Mouse (Mus musculus) gastrocnemius, postnatal 4 days (tissue): Measurements from ENCODE around the gene Pgc. TPM values are rescaled to one million over a fixed set of nuclear protein-coding genes. Genes with fewer than 3 reads are reported as not detected.

Experiments used
- DNase-seq, 2 experiments: peaks; one replicate each; pipeline ENCODE4 v3.0.0; 2021 to 2022; ENCODE audit warnings: low spot score in 2 of 2, mixed read lengths in 2 of 2
- total RNA-seq, 2 experiments: library from RNA; stranded (reverse); gene quantifications; 2 replicates each; pipeline ENCODE4 v1.2.3; 2021

The Pgc gene
- total RNA-seq, 2 experiments from 2014 or later = not detected

DNA sequence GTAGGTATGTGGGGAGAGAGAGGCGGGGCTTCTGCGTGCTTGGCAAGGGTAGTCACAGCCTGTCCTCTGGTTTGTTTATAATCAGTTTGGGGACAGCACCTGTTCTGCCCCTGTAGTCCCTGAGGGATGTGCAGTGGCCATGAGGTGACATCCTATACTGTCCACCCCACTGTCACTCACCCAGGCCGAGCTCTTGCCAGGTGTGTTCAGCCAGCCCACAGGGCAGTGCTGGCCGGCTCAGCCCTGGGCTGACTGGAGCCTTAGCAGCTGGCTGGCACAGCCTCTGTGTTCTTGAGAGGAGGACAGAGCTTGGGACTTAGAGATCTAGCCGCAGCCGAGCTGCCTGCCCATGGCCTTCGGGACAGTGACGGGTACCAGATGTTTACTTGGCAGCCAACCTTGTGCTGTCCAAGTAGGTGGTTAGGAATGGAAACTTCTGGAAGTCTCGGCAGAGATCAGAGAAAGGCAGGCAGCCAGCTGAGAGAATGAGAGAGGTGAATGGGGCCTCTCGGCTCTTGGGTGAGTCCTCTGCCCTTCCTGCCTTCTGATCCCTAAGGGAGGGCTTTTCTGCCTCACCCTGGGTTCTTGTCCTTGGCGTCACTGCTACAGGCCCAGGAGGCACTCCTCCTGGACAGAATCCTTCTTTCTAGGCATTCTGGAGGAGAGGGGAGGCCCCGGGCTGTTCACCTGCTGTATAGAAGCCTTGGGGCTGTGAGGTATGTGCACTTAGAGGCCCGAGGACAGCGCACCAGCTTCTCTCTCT is 22.3 kb downstream of the Pgc start:
- DNase-seq = no peak

DNA sequence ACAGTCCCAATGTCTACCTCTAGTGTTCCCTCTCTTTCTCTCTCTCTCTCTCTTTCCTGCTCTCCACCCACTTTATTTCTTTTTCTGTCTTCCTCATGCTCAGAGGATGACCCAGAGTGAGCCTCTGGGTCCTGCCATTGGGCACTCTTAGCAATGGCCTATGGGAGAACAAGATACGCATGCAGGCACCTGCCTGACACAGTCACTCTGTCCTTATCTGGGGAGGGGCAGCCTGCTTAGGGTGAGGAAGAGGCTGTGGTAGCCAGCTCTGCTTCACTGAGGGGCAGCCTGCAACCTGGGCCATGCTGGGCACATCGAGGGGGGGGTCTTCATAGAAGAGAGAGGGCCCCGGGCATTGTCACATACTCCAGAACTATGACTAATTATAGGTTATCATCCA is 23.0 kb downstream of the Pgc start:
- no peak for DNase-seq

DNA sequence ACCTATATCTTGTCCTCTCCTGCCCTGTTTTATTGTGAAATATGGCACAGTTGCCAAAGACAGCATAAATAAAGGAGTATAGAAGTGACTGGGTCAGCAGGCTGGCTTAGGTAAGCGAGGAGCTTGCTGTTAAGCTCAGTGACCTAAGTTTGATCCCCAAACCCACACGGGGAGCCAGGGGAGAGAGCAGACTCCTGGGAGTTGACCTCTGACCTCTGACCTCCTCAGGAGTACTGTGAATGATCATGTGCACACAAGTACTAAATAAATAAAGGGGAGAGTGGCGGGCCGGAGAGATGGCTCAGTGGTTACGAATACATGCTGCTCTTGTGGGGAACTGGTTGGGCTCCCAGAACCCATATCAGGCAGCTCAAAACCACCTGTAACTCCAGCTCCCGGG is 23.5 kb downstream of the Pgc start:
- no peak for DNase-seq

DNA sequence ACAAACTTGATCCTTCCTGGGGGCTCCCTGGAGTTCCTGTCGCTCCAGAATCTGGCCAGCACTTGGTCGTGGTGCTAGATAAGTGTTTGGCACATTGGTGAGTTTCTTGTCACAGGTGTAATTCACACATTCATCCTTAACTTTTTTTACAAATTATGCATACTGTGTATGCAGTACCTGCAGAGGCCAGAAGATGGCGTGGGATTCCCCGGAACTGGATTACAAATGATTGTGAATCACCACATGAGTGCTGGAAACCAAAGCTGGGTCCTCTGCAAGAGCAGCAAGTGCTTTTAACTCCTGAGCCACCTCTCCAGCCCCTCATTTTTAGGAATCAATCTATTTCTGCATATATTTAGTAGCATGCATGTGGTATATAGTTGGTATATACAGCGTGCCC is 25.2 kb downstream of the Pgc start:
- DNase-seq = no peak

DNA sequence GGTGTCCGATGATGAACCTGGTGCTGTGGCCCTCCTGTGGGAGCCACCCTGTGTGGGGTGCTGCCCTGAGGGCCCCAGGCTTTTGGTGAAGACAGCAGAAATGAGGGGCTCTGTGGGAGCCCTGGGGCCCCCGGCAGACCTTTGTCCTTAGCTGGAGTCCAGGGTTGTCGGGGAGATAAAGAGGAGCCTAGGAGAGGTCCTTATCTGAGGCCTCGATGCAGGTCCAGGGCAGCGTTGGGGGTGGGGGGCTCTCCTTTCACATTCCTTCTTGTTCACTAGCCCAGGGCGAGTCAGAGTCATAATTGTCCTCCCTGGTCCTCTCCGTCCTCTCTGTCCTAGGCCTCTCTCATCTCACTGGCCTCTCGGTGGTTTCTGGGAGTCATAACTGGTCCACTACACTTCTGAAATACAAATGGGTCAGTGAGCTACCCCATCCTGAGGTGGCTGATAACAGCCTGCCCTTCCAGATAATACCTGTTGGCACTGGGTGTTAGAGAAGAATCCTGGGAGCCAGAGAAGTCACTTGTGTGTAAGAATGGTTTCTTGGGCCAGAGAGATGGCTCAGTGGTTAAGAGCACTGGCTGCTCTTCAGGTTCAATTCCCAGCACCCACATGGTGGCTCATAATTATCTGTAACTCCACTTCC is 26.6 kb downstream of the Pgc start:
- no peak for DNase-seq

DNA sequence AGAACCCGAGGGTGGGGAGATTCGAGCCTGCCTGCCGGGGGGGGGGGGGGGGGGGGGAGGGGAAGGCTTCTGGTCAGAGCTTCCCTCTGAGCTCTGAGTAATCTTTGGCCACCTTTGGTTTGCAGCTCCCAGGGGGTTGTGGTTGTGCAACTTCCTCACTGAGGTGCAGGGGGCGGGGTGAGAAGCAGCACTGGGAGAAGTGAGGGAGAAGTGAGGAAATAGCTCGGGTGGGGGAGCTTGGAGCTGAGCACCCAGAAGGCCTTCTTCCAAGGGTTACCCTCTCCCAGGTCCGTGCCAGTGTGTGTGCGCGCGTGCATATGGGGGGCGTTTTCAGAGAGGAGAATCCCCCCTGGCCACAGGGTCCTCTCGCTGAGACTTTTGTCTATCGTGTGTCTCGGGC is 27.6 kb downstream of the Pgc start:
- DNase-seq = no peak

DNA sequence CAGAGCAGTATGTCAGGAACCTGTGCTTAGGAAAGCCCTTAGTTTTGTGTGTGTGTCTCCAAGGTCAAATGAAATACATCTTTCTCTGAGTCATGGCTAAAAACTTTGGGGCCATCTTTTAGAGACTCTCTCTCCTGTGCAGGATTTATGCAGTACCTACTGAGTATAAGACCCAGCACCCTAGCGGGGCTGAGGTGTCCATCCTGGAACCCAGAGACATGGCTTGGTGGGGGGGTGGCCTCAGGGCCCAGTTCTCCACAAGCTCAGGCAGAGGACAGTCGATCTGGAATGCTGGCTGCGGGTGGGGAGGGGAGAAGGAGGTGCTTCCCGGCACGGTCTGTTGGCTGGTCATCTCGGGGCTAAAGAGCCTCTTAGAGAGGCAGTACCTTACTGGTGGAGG is 29.7 kb downstream of the Pgc start:
- DNase-seq = no peak

DNA sequence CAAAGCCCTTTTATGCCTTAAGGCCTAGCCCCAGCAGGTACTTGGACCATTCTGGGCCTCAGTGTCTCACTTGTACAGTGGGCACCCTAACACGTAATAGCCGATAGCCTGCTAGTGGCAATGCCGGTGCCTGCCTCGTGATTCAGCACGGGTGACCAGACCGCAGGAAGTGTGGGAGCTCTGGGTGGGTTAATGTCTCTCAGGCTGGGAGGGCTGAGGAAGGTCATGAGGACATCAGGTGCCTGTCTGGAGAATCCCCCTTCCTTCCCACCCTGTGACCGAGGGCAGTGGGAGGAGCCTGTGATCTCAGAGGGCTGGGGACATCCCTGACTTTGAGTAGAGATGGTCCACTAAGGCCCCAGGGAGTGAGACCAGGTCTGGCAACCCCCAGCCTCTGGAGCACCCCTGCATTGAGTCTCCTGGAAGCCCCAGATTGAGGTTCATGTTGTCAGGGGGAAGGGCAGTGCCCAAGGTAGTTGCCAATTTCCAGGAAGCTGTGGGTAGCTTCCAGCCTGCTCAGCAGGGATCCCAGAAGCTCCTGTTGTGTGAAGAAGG is 30.5 kb downstream of the Pgc start:
- no peak for DNase-seq

DNA sequence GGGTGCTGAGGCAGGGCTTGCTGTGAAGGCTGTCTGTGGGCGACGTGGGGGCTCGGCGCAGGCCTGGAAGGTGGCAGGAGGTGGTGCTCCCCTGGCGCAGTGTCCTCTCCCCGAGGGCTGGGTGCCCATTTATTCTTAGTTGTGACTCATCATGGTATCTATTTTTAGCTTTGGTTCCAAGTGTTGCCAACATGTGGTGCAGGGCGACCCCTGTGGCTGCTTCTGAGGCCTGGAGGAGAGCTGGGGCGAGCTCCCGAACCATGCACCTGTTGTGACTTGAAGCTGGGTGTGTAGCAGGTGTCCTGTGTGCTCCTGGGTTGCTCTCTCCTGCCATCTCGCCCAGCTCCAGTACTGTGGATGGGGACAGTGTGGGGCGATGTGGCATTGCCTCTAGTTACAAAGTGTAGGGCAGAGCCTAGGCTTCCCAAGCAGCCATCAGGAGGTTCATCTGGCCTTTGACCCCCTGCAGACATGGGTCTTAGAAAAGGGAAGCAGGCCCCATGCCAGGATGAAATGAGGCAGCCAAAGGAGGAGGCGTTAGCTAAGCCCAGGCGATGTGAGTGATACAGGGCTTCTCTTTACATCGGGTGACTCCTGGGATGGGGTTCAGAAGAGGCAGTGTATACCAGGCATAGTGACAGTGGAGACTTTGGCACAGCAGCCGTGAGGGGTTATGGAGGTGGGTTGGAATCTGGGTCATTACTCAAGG is 33.2 kb downstream of the Pgc start:
- DNase-seq = peak in 1 of 2 experiments; percentile 48

DNA sequence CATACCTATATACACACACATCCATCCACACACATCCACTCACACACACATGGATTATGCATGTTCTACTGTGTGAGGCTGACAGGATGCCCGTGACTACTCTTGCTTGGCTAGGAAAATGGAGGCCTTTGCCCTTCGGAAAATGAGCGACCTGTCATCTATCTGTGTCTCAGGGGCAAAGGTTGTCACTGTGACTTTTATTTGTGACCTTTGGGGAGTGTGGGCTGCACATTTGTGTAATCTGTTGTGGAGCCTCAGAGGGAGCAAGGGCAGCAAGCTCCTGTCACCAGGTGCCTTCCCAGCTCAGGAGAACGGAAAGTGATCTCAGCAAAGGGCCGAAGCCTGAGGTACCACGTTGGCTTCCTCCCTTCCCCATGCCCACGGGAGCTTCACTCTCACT is 35.4 kb downstream of the Pgc start:
- DNase-seq = no peak

DNA sequence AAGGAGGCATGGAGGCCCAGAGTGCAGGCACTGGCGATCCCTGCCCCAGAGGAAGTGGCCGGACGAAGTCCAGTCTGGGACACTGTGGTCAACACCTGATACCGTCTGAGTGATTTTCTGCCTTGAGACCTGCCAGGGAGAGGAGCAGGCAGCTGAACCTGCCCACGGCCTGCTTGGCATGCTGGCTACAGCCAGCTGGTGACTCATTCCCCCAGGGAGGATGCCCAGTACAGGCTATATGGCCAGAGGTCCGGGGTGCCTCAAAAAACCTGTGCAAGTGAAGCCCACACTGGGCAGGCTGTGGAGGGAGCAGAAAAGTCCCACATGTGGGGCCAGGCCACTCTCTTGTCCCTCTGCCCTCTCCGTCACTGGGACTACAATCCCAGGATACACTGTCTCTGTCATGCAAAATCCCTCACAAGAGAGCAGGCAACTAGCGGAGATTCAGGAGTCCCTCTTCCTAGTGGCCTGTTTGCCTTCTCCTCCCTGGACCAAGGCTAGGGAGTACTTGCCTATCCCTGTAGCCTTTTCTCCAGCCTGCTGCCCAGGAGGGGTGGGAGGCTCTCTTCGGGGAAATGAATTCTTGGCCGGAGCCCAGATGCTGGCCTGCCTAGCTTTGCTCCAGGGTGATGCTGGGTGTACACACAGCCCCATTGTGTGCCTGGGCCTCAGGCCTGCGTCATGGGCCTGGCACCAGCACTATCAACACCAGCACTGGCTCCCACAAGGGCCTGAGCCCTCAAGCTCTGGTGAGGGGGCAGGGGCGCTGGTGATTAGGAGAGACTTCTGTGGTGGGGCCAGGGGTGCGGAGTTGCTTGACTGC is 36.1 kb downstream of the Pgc start:
- DNase-seq = peak in 1 of 2 experiments; percentile 45

DNA sequence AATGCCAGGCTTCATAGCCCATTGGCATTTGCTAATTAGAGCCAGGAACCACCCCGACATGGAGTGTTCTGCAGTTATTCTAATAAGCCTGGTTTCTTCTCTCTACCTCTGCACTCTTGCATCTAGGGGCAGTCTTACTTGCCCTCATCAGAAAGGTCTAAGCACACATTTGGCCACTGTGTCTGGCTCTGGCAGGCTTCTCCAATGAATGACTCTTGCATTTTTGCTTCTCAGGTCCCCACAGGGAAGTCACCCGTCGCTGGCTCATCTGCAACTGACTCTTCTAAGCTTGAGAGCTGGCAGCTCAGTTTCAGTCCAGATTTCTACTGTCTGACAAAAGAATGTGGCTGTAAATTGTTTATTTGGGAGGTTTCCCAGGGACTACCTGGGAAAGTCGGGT is 39.3 kb downstream of the Pgc start:
- no peak for DNase-seq

DNA sequence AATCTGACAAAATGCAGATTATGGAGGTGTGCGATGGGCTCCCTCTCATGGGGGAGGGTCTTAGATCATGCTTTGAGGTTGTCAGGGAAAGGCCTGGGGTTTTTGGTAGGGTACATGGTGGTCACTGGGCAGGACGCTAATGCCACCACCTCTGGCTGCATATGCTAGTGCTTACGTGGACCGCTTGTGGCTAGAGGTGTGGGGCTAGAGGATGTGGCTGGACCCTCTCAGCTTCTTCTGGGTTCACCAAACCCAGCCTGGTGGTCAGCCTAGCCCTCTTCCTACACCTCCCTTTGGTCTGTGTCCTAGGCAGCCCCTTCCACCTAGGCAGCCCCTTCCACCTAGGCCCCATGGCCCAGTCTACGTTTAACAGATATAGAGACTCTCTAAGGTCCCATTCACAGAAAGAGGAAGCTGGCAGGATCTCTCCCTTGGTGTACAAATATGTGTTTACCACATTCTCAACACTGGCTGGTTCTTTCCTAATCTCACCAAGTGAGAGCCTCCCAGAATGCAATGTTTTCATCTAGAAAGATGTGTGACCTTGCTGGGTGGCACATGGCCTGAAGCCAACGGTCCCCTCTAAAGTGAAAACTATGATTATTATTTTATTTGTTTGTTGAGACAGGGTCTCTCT is 39.9 kb downstream of the Pgc start:
- no peak for DNase-seq

DNA sequence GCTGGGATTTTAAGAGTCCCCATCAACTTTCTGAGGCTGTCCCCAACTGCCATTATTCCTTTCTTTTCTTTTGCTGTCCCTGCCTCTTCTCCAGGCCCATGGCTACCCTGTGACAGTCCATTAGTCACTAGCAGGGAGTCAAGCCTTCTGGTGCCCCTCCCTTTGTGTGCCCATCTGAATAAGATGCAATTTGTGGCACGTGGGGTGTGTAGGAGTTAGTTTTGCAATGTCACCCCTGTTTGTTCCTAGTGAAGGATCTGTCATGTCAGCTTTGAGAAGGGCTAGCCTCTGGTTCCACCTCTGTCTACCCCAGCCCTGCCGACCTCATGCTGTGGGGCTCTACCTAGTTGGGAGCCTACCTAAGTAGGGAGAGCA is 40.4 kb downstream of the Pgc start:
- DNase-seq = no peak

DNA sequence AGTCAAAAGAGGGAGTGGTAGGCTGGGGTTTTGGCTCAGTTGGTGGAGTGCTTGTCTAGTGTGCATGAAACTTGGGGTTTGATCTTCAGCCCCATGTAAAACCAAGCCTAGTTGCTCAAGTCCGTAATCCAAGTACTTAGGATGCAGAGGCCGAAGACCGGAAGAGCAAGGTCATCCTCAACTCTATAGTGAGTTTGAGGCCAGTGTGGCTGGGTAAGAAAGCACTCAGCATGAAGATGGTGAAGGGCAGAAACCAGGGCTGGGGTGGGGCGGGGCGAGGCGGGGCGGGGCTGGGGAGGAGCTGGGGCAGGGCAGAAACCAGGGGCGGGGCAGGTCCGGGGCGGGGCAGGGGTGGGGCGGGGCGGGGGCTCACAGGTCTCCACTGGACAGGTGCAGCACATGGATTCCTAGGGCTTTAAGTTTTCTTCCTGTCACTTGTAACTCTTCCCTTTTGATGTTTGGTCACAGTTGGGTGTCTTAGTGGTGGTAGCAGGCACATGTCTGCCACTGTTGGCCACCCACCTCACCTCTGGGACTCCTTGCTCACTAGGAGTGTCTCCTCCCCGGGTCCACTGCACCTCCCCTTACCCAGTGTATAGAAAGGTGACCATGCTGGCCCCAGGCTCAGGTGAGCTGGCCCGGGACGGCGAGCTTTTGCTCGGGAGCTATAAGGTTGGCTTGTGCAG is 41.0 kb downstream of the Pgc start:
- no peak for DNase-seq

DNA sequence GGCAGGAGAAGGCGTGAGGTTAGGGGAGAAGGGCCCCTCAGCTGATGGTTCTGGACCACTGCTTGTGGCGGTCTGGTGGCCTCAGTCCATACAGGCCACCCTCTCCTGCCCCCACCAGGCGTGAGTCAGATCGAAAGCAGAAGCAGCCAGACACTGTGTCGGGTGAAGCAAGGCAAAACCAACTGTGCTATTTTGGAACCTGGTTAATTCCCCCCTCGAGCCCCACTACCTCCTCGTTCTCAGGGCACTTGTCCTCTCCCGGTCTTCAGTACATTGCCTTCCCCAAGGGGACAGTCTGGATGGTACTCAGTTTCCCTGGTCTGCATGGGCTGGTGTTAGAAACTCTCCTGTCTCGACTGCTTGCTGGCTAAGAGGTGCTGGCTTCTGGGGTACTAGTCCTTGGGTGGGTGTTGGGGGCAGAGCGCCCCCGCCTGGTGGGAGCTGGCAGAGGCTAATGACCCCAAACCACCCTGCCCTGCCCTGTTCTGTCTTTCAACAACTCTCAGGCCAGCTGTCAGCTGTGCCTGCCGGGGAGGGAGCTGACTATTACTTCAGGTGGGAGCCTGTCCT is 42.1 kb downstream of the Pgc start:
- no peak for DNase-seq

DNA sequence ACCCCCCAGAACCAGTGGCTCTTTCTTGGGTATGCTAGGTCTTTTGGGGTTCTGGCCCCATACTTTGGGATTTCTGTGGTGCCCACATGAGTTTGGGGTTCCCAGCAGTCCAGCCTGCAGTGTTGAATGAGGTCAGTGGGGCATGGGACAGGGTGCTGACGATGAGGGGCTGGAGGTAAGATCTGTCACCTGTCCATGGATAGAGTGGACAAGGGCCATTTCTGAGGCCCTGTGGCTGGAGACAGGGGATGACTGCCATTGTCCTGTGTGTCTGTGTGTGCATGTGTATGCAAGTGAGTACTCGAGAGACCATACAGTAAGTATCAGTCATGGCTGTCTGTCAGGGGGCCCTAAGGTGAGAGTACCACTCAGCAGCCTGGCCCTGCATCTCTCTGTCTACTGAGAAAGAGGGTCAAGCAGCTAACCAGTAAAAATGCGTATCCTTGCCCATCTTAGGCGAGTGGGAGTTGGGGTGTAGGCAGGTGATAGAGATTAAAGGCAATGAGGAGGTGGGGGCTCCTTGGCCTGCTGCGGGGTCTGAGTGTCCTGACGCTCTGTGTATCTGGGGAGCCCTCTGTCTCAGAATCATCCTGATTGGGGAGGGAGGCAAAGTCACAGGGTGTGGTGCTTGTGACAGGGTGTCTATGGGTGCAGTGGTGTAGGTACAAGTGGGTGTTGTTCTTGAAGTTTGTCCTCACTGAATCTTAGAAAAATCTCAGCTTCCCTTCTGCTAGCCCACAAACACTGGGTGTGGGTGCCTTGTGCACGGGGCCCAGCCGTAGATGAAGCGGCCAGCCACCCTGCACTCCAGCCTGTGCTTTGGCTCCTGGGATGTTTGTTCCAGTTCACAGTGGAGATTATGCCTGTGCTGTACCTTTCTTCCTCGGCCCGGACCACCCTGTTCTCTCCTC is 43.0 kb downstream of the Pgc start:
- DNase-seq = no peak

DNA sequence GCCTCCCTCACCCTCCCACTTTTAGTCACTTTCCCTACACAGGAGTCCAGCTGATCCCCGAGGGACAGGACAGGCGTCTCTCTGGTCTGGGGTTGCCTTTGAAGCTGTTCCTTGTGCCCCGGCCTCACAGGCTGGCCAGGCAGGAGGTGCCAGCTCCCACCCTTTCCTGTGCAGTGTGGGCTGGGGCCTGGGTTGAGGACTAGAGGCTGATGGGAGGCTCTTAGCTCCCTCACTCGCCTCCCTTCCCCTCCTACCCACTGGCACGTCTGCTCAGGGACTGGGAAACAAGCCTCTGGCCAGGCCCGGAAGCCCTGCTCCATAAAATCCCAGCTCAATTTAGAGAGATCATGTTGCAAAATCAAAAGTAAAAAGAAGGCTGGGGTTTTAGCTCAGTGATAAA is 47.0 kb downstream of the Pgc start:
- DNase-seq = no peak

DNA sequence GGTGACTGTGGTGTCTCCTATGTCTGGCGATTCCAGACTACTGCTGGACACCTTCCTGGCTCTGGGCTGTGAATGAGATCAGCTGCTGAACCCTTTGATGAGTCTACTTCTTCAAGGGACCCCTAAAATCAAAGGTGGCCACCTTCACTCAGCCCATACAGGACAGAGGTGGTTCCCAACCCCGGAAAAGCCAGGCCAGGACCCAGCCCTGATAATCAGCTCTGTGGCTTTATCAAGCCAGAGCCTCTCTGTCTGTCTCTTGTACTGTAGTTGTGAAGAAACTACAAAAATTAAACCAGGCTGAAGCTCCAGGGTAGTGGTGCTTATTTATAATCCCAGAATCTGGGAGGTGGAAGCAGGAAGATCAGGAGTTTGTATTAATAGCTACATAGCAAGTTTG is 50.5 kb downstream of the Pgc start:
- DNase-seq = no peak
